Mouse (Mus musculus): ENCODE data around the gene Rbm14.

GRCm38 (mm10) chr19:4795929-4796328, 15.5 kb downstream of the Rbm14 start:
- TF ChIP-seq CTCF (conservative IDR thresholded peaks at IDR 0.05; ENCODE audit: insufficient read depth, insufficient read length, low read depth, low read length) (no peak), POLR2A (IDR thresholded peaks at IDR 0.05; ENCODE audit: low read depth, low read length) (no peak)

Measured in kidney, adult 2 months (tissue).